17 mouse cellular contexts compared by ENCODE assay signal in genomic region chr2:65232756-65233535, GRCm38 (mm10). TPM values are rescaled to one million over a fixed set of nuclear protein-coding genes. Genes with fewer than 3 reads are reported as not detected.
DNase-seq lines count a peak whose midpoint lies in the region; ATAC-seq lines count a peak whose summit lies in the region.
"Had no signal": no experiment of that assay in that cellular context is flagged by ENCODE, and none has a peak within 500 bp of the region (broad histone marks: within the 10 kb centered on the region; RNA-seq: fewer than 3 reads in every experiment).

No protein-coding gene starts in this region.

- H3K9me3 ChIP-seq in liver, embryonic 13.5 days (replicated peaks), result no peaks in the 10 kb centered on the region
- H3K9me3 ChIP-seq: heart, embryonic 13.5 days; limb, embryonic 13.5 days; midbrain, embryonic 13.5 days had no signal

- H3K4me1 ChIP-seq in liver, embryonic 13.5 days (replicated peaks), result 0 out of 2 replicates have a peak, but pooled peaks cover under 1% of the 10 kb centered on the region

- 61% methylated on average over 15 of the region's 15 CpGs for WGBS in liver, embryonic 13.5 days (ENCODE audit: insufficient replicate concordance)

- no peak overlapping the region for H3K4me3 ChIP-seq in liver, embryonic 13.5 days (replicated peaks)
- H3K4me3 ChIP-seq: heart, embryonic 13.5 days; limb, embryonic 13.5 days; midbrain, embryonic 13.5 days had no signal

- ATAC-seq in liver, embryonic 13.5 days (ENCODE audit: low read depth), result no peak
- ATAC-seq: midbrain, embryonic 13.5 days had no signal

- peak overlapping the region; percentile 26; the same call in 1 of the 2 replicates for H3K4me2 ChIP-seq in liver, embryonic 13.5 days
- H3K4me2 ChIP-seq: heart, embryonic 13.5 days; limb, embryonic 13.5 days; midbrain, embryonic 13.5 days had no signal

- no peak overlapping the region for H3K9ac ChIP-seq in liver, embryonic 13.5 days
- H3K9ac ChIP-seq: heart, embryonic 13.5 days; limb, embryonic 13.5 days; midbrain, embryonic 13.5 days had no signal

- peak; percentile 36 for DNase-seq in kidney, adult 18-20 months
- DNase-seq in kidney, adult 8-10 months, result no peak
- DNase-seq in CD4-positive helper T cell, adult 2 months (ENCODE audit: low read depth, low spot score), result peak; percentile 17
- peak; percentile 74 for DNase-seq in adrenal gland, postnatal 14 days
- DNase-seq in liver, embryonic 13.5 days, result no peak
- no peak for DNase-seq in embryo, embryonic 9.5 days (ENCODE audit: extremely low spot score)
- DNase-seq in cerebellum, postnatal 10 days, result no peak
- DNase-seq: B cell, adult 2 months; cerebellum, adult 9-11 months; gastrocnemius, postnatal 36 days; lung, postnatal 4 days; right cerebral cortex, postnatal 14 days; thymus, adult 18-20 months had no signal

- H3K27ac ChIP-seq in liver, embryonic 13.5 days, result no peak overlapping the region
- H3K27ac ChIP-seq: heart, embryonic 13.5 days; limb, embryonic 13.5 days; midbrain, embryonic 13.5 days had no signal

- H3K36me3 ChIP-seq in liver, embryonic 13.5 days, result no peaks in the 10 kb centered on the region
- H3K36me3 ChIP-seq: heart, embryonic 13.5 days; limb, embryonic 13.5 days; midbrain, embryonic 13.5 days had no signal

- peaks cover 15% of the 10 kb centered on the region for H3K27me3 ChIP-seq in liver, embryonic 13.5 days
- H3K27me3 ChIP-seq: heart, embryonic 13.5 days had no signal

RNA-seq across cellular contexts. Expression of gene Cobll1, which starts 6.3 kb away (rescaled TPM):
- total RNA-seq in adrenal gland, postnatal 14 days (2021), result 189 and 216 TPM in 2 replicates
- polyA plus RNA-seq in liver, embryonic 13.5 days (2015; fragmentation: Nextera tagmentation; extraction: Ambion mirVana), result 2.3 and 3.9 TPM in 2 replicates
- total RNA-seq: MEL had no signal

Comparison
In these comparisons a context has a peak if more than half of its experiments do, and no peak if none do; other contexts are left out.
1. DNase-seq: peak in kidney, adult 18-20 months (single experiment), CD4-positive helper T cell, adult 2 months (single experiment) and adrenal gland, postnatal 14 days (single experiment); none in kidney, adult 8-10 months (0 of 2), liver, embryonic 13.5 days (single experiment), embryo, embryonic 9.5 days (single experiment) and cerebellum, postnatal 10 days (0 of 2).